Mouse (Mus musculus) retina, embryonic 14.5 days (tissue): ENCODE data around the gene Pygb.

Experiments used
- DNase-seq: peaks from one replicate; pipeline ENCODE4 v3.0.0-alpha.2; 2015; ENCODE audit warnings: low spot score

Gene Pygb

DNA sequence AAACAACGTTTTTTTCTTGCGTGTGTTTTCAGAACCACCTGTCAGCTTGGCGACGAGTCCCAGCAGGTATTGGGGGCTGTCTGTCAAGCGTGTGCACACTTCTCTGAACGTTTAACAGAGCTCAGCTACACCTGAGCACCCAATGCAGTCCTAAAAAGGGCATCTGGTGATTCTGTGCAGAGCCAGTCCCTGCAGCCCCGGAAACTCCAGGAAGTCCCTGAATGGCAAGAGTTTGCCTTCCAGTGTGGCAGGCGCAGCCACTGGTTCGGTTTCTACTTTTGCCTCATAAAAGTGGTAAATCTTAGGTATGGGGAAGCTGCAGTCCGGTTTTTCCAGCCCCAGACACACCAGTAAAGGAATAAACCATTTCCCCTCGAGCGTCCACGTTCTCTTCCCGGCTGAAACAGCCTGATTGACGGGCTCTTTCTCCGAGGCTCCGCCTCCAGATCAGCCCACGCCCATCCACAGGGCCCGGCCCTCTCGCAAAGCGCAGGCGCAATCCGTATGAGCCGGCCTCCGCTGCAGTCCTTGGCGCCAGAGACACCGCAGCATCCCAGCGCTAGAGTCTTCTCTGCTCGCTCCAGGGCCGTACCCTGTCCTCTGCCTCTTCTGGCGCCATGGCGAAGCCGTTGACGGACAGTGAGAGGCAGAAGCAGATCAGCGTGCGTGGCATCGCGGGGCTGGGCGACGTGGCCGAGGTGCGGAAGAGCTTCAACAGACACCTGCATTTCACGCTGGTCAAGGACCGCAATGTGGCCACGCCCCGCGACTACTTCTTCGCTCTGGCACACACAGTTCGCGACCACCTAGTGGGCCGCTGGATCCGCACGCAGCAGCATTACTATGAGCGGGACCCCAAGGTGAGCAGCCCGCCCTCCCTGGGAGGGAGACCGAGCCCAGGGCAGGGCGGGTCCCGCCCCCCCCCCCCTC is at the start of gene Pygb:
Gene Pygb, plus strand, starts transcription at position 485 of the 930 bp plus-strand sequence.
- DNase-seq: peak; percentile 93

DNA sequence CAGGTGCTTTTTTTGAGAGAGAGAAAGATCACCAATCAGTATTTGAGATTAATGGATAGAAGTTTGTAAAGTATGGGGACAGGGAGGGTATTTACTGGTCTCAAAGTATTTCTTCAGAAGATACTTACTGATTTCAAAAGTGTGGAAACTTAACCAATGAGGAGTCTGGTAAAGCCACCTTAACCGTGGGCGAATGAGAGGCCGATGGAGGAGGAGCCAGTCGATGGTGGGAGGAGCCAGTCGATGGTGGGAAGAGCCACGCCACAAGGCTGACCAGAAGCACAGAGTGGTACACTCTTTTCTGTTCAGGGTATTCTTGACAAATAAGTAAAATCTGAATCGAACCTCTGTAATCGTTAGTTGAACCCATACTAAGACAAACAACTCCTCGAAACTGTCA is 48.7 kb upstream of the Pygb start:
- no peak for DNase-seq

DNA sequence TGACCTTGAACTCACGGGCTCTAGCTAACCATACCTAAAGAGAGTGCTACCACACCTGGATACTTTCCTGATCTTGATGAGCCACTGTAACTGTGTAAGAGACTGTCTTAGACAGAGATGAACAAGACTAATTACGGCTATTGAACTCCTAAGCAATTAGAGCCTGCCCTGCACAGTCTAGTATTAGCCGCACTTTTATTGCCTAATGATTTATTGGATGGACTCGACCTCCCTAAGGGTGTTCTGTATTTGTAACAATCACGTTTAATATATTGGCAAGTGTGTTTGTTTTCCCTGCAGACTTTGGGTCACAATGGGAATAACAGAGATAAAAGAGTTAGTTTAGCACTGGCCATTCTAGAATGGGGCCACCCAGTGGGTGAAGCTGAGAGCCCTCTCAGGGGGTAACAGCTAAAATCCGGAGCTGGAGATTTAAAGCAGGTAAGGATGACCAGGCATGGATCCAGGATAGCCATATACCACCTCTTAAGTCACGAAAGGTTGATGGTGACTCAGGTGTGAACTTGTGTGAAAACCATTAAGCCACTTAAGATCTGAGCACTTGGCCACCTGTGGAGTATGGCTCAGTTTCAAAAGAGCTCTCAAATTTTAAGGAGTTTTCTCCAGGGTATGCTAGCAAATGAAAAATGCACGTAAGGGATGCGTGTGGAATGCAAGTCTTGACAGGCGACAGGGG is 46.2 kb upstream of the Pygb start:
- no peak for DNase-seq

DNA sequence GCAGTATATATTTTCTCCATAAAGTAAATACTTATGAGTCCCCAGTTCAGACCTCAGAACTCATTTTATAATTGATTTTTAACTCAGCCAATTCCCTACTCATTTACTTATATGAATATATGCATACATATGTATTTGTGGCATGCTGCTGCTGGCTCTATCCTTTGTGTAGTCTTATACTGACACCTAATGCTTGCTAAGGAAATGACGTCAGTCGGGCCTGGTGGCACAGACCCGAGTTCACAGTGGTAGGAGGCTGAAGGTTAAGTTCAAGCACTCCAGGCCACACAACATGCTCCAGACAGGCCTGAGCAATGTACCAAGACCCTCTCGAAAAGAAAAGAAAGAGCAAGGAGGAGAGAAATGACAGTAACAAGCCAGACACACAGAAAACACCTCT is 45.1 kb upstream of the Pygb start:
- DNase-seq: peak; percentile 65

DNA sequence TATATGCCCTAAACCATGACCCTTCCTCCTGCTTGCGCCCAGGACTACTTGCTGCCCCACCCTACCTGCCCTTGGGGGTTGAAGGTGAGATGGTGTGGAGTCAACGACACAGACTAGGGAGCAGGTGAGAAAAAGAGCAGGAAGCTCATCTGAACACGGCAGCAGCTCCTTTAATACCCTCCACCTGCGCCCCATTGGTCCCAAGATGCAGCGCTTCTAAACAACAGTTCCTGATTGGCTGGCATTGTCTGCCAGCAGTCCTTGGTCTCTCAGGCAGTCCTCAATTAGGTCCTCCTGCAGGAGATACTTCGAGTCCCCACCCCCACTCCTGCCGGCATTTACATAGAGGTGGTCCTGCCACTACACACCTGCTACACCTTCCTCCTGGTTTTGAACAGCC is 41.5 kb upstream of the Pygb start:
- DNase-seq: no peak

DNA sequence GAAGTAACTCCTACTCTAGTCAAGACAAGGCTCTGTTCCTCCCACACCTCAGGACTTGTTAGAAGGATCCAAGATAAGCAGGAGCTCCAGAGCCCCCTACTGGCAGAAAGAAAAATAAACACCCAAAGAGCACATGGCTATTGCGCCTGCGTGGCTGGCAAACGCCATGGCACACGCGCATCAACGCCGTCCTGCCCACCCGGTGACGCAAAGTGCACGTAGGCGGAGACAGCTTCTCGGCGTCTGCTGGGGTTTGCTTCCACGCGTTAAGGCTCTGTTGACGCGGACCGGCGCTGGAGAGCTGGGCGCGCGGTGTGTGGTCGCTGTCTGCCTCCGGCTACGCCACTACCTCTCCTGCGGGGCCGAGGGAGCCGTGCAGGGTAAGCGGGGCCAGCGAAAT is 37.7 kb upstream of the Pygb start, which contains the start of gene Entpd6:
Gene Entpd6, plus strand, starts transcription at position 189 of the 400 bp plus-strand sequence.
- DNase-seq: peak; percentile 98

DNA sequence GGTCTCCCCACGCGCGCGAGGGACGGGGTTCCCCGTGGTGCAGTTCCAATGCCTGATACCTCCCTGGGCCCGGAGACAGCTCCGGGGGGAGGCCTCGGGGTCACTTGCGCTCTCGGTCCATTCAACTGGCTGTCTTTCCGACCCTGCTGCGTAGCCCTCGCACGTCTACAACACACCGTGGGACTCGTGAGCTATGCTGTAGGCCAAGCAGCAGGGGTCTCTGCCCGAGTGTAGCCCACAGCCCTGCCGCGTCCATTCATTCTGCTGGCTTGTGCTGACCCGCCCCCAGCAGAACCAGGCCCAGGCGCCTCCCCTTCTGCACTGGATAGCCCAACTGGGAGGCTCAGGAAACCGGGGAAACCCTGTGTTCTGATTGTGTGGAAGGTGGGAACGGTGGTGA is 37.3 kb upstream of the Pygb start:
- peak; percentile 56 for DNase-seq

DNA sequence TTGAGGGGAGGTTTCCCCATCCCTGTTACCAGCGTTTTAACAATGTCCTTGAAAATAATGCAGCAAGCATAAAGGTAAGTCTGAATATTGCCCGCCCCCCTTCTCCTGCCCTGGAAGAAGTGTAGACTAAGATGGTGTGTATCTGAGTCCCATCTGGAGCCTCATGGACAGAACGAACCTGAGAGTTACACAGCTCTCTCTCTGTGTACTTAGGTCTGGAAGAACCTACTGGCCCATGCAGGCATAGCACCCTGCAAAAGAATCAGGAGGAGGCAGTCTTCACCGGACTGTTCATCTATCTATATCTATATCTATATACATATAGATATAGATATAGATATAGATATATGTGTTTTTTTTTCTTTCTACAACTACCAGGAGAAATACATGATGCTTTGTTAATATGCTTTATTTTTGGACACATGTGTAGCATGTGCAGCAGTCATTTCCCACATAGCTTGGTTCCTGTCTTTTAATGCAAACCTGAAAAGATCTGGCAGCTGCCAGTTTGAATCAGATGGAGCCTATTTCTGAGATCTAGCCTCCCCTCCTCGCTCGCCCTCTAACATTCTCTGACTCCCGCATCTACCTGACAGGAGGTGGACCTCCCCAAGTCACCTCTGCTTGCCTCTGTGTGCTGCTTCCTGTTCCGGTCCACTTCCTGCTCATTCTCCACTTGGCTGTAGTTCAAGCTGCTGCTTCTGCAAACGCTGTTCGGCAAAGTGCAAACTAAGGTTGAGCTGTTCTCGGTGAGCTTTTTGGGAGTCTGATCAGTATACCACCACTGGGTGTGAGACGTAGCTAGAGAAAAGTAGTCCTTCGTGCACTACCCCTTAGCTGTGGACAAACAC is 36.2 kb upstream of the Pygb start:
- DNase-seq: peak; percentile 46

DNA sequence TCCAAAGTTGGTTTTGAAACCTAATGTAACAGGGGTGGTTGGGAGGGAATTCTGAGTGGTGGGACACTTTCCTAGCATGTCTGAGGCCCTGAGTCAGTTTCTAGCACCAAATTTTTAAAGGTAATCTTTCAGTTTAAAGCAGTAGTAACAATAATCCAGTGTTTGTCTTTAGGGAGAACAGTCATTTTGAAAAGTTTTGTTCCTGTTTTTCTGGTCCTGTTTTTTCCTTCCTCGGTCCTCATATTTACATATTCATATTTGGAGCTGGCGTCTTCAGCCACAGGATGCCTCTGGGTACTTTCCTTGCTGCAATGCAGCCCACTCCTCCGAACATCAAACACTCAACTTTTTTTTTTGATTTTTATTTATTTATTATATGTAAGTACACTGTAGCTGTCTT is 31.5 kb upstream of the Pygb start:
- DNase-seq: no peak

DNA sequence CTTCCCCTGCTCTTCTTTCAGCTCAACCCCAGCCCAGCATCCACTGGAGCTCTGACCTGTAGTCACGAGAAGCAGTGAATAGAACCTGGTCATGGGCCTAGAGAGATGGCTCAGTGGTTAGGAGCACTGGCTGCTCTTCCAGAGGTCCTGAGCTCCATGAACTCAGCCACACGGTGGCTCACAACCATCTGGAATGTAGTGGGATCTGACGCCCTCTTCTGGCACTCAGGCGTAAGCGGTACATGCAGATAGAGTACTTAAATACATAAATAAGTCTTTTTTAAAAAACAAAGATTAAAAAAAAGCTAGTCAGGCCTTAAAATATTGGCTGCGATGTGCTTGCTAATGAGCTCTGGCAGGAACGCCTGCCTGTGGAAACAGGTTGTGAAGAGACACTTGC is 25.1 kb upstream of the Pygb start:
- DNase-seq: no peak

DNA sequence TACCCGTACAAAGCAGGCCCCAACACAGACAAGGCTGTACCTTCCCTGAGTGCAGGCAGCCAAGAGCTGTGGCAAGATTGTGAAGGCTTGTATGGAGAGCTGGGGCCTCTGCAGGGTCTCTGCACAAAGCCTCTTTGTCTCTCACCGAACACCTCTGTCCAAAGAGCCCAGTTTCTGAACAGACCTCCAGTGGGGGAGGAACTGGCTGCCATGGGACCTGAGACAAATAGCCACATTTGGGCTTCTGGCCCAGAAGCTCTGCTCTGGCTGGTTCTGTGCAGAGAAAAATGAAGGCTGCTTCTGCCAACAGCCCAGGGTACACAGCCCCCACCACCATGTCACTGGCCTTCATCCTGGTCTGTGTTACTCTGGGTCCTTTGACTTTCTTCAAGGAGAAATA is 20.9 kb upstream of the Pygb start:
- DNase-seq: no peak

DNA sequence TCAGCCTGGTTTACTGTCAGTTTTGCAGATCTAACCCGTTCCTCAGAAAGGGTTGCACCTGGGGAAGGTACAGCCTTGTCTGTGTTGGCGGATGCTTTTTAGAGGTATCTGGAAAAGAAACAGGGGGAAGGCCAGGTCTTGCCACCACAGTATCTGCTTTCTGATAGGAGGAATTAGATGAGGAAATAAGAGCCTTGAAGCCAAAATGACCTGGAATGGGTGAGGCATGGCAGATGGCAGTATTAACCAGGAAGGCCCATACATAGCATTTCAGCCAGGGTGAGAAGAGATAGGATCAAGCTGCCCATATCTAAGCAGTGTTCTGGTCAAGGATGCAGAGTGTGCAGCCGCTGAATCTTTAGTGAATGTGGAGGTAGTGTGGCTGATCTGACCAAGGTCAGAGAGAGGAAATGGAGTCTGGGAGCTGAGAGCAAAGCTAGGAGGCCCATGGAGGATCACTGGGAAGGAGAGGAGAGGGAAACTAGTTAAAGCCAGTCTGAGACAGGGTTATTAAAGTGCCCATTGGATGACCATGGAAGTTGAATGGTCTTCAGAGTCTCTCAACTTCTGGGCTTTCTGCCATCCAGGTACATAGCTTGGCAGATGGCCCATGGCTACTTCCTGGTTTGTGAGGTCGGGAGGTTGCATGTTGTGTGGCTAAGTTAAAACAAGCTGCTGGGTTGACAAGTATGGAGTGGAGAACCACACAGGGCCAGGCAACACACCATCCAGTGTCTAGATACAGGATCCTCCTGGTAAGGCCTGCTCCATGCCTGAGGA is 20.3 kb upstream of the Pygb start:
- DNase-seq: no peak

DNA sequence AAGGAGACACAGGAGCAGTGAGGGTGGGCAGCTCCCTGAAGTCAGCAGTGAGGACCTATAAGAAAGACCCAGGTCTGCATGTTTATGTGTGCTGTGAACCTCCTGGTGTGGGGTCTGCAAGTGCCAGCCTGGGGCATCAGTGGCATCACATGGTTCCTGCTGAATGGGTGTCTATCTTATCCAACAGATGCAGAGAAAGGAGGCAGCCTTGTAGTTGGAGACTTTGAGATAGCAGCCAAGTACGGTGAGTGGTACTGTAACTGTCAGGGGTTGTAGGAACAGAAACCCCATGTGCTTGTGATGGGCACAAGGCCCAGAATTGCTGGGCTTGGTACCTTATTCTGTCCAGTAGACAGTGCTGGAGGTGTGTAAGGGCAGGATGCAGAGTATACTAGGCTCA is 17.9 kb upstream of the Pygb start:
- no peak for DNase-seq

DNA sequence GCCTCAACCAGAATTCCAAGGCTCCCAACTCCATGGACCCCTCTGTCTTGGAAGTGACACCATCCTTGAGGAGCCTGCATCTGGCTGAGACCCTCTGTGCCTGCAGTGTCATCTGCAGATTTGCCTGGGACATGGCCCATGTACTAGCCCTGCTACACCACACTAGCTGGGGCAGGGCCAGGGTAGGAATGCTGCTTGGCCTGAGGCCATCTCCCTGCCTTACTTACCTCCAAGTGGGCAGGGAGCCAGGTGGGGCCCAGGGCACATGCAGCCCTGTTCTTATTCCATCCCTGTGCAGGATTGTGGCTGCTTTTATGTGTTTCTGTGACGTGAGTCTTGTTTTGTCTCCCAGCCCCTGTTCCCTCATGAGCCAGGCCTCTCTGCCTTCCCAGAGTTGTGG is 15.8 kb upstream of the Pygb start:
- no peak for DNase-seq

DNA sequence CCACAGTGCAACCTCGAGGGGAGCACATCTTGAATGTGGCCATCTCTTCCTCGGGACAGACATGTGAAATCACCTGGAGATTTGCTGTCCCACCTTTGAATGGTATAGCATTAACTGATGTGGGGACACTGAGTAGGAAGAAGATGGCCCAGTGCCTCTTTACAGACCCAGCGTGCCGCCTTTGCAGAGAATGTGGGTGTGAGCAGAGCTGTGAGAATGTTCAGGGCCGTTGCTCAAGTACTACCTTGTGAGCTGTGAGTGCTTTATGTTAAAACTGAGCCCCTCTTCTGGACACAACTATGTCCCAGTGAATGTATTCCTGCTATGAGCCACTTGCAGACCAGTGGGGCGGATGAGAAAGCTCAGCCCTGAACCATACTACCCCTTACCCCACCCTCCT is 15.4 kb upstream of the Pygb start:
- no peak for DNase-seq

DNA sequence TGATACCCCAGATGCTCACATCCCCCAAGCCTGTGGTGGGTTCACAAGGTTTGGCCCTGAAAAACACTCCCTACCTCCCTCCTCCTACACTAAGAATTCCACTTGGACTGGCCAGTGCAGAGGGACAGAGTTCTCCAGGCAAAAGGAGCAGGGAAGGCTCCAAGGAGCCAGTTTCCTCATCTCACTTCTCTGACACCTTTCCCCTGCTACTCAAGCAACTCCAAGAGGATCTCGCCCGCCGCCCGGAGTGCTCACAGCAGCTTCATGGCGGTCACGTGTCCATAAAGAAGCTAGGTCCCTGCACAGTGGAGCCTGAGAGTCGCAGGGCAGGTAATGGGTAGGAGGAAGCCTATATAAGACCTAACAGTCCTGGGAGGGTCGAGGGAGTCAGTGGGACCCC is 14.5 kb upstream of the Pygb start:
- DNase-seq: no peak

DNA sequence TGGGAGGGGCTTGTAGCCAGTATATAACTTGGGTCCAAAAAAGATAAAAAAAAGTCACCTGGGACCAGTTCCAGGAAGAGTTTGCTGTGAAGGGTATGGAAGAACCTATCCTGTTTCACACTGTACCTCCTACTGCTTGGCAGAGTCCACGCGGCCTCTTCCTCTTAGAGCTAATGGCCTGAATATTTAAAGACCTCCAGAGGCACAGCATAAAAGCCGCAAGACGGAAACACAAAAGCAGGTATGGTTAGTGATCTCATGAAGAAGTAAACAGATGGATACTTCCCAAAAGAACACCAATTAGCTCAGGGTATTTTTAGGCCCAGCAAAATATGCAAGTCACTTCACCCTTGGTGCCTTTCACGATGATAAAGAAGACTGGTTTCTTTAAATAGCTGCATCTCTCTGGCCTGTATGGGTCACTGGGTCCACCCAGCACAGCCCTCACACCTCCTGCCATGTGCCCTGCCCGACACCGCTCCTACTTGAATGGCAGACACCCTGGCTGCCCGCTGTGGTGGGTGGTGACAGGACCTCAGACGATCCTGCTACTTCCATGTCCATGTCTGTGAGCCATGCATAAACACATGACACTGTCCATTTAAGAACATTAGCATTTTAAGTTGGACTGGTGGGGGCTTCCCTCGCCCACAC is 13.9 kb upstream of the Pygb start:
- no peak for DNase-seq

DNA sequence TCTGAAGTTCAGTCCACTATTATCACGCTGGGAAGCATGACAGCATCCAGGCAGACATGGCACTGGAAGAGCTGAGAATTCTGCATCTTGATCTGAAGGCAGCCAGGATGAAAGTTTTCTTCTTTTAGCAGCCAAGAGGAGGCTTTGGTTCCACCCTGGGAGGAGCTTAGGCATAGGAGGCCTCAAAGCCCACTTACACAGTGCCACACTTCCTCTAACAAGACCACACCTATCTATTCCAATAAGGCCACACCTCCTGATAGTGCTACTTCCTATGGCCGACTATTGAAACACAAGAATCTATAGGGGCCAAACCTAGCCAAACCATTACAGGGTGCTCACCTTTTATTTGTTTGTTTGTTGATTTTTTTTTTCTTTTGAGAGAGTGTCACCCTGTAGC is 3.7 kb upstream of the Pygb start:
- DNase-seq: no peak

DNA sequence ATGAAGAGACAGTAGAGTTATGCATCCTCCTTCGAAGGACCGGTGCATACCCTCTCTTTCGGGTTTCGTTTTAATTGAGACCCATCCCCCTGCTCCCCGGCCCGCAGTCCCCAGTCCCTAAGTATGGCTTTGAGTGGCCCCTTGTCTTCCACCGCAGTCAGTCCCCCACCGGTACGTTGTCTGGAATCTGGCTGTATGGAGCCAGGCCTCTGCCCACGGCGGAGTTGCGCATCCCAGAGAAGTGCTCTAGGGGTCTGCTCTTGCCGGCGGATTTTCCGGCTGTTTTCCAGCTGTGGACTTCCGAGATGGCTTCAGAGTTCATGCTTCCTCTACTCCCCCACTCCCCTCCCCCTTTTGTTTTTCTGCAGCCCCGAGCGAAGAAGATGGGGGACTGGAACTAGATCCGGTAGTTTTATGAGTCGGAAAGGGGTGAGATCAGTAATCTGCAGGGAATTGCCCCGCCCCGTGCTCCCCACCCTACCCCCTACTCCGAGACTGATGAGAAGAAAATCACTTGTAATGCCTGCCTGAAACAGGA is 768 bp downstream of the Pygb start:
- DNase-seq: peak; percentile 54

DNA sequence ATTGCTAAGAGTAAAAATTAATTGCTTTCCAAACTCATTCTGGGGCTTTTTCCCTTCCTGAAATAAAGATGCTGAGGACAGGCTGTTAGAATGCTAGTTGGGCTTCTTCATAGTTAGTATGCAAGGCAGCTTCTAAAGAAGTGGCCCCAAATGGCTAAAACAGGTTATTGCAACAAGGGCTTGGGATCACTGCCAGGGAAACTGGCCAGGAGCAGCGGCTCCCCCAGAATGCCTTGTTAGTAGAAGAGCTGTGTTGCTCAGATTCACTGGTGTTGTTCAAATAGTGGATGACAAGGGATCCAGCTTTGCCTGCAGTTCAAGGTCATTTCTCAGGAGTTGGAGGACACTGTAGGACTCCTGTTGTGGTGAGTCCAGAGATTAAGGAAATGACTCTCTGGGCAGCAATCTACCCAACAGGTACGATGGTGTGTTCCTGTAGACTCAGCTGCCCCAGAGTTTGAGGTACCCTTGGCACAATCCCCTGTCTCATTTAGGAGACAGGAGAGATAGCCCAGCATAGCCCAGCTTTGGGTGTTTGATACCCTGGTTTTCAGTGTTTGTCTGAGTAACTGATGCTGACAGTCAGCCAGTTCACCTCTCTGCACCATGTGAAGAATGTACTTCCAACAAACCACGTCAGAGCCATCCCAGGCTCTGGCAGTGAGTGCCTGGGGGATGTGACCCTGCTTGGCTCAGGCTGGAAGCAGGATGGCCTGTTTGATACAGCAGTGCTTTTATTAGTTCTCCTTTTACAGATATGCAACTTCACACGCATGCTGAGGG is 2.4 kb downstream of the Pygb start:
- peak; percentile 15 for DNase-seq
